Comparison of ENCODE assay signal across 29 mouse cellular contexts in genomic region chr2:142875936-142876335, GRCm38 (mm10). TPM values are rescaled to one million over a fixed set of nuclear protein-coding genes. Genes with fewer than 3 reads are reported as not detected.
DNase-seq lines count a peak whose midpoint lies in the region; ATAC-seq and TF ChIP-seq lines count a peak whose summit lies in the region.
"Had no signal": no experiment of that assay in that cellular context is flagged by ENCODE, and none has a peak within 500 bp of the region (broad histone marks: within the 10 kb centered on the region; RNA-seq: fewer than 3 reads in every experiment).

No protein-coding gene starts in this region.

- WGBS in kidney, embryonic 16.5 days: 37% methylated on average over 4 of the region's 4 CpGs

- no peak overlapping the region for H3K9ac ChIP-seq in kidney, embryonic 16.5 days (replicated peaks; ENCODE audit: low read length)
- H3K9ac ChIP-seq: forebrain, embryonic 13.5 days; heart, embryonic 13.5 days; hindbrain, embryonic 15.5 days; limb, embryonic 13.5 days; liver, embryonic 12.5 days; midbrain, embryonic 12.5 days; neural tube, embryonic 12.5 days; stomach, embryonic 15.5 days had no signal

- DNase-seq in gastrocnemius, adult 2 months: no peak
- no peak for DNase-seq in gastrocnemius, adult 18-20 months (ENCODE audit: low spot score)
- DNase-seq in ovary, postnatal 36 days (ENCODE audit: low spot score): peak; percentile 19
- no peak for DNase-seq in ovary, postnatal 10 days (ENCODE audit: low spot score)
- peak; percentile 68 to 78 for DNase-seq in adrenal gland, postnatal 36 days
- no peak for DNase-seq in thymus, postnatal 4 days
- DNase-seq: cerebellum, adult 2 months; cerebellum, postnatal 14 days; gastrocnemius, postnatal 36 days; heart, adult 2 months; heart, postnatal 10 days; kidney, postnatal 14 days; lung, adult 18-20 months; lung, postnatal 4 days; right cerebral cortex, postnatal 25 days had no signal

- TF ChIP-seq CTCF in gastrocnemius, adult 2 months (IDR thresholded peaks at IDR 0.05): no peak

- peak overlapping the region; percentile 28; the same call in 1 of the 2 replicates for H3K27ac ChIP-seq in gastrocnemius, adult 2 months
- no peak overlapping the region for H3K27ac ChIP-seq in kidney, embryonic 16.5 days (ENCODE audit: low read length)
- H3K27ac ChIP-seq: forebrain, embryonic 13.5 days; heart, adult 2 months; heart, embryonic 13.5 days; hindbrain, embryonic 15.5 days; left cerebral cortex, adult 2 months; limb, embryonic 13.5 days; liver, embryonic 12.5 days; midbrain, embryonic 12.5 days; neural tube, embryonic 12.5 days; stomach, embryonic 15.5 days had no signal

- no peaks in the 10 kb centered on the region for H3K36me3 ChIP-seq in kidney, embryonic 16.5 days (ENCODE audit: insufficient read depth, low read length)
- H3K36me3 ChIP-seq: heart, embryonic 13.5 days; hindbrain, embryonic 15.5 days; limb, embryonic 13.5 days; liver, embryonic 12.5 days; midbrain, embryonic 12.5 days; neural tube, embryonic 12.5 days; stomach, embryonic 15.5 days had no signal

- no peak overlapping the region for H3K4me3 ChIP-seq in gastrocnemius, adult 2 months
- no peak overlapping the region for H3K4me3 ChIP-seq in kidney, embryonic 16.5 days (ENCODE audit: low read length)
- H3K4me3 ChIP-seq: forebrain, embryonic 13.5 days; heart, adult 2 months; heart, embryonic 13.5 days; hindbrain, embryonic 15.5 days; left cerebral cortex, adult 2 months; limb, embryonic 13.5 days; liver, embryonic 12.5 days; megakaryocyte, embryonic 14.5 days; midbrain, embryonic 12.5 days; myocyte; neural tube, embryonic 12.5 days; stomach, embryonic 15.5 days had no signal

- intact Hi-C loops in gastrocnemius, adult 2 months (cut with DNase I): no loop called here

- peaks cover 35% of the 10 kb centered on the region for H3K4me1 ChIP-seq in kidney, embryonic 16.5 days (ENCODE audit: insufficient read depth, low read length)
- H3K4me1 ChIP-seq: forebrain, embryonic 13.5 days; limb, embryonic 13.5 days; midbrain, embryonic 12.5 days; neural tube, embryonic 12.5 days; stomach, embryonic 15.5 days had no signal

- no peaks in the 10 kb centered on the region for H3K27me3 ChIP-seq in kidney, embryonic 16.5 days (ENCODE audit: insufficient read depth, low read length)
- H3K27me3 ChIP-seq: forebrain, embryonic 13.5 days; heart, embryonic 13.5 days; hindbrain, embryonic 15.5 days; limb, embryonic 13.5 days; liver, embryonic 12.5 days; megakaryocyte, embryonic 14.5 days; midbrain, embryonic 12.5 days; neural tube, embryonic 12.5 days; stomach, embryonic 15.5 days had no signal

- ATAC-seq in kidney, embryonic 16.5 days (ENCODE audit: low FRiP score, low TSS enrichment): no peak
- ATAC-seq: forebrain, embryonic 13.5 days; inflammation-experienced regulatory T-cells, adult 6 months; liver, embryonic 12.5 days; lung, postnatal 0 days had no signal

- no peak overlapping the region for H3K4me2 ChIP-seq in kidney, embryonic 16.5 days (replicated peaks; ENCODE audit: low read depth, low read length)
- H3K4me2 ChIP-seq: forebrain, embryonic 13.5 days; heart, embryonic 13.5 days; hindbrain, embryonic 15.5 days; limb, embryonic 13.5 days; liver, embryonic 12.5 days; midbrain, embryonic 12.5 days; neural tube, embryonic 12.5 days; stomach, embryonic 15.5 days had no signal

- no peaks in the 10 kb centered on the region for H3K9me3 ChIP-seq in kidney, embryonic 16.5 days (ENCODE audit: low read length)
- H3K9me3 ChIP-seq: forebrain, embryonic 13.5 days; heart, embryonic 13.5 days; hindbrain, embryonic 15.5 days; limb, embryonic 13.5 days; liver, embryonic 12.5 days; megakaryocyte, embryonic 14.5 days; midbrain, embryonic 12.5 days; neural tube, embryonic 12.5 days; stomach, embryonic 15.5 days had no signal

RNA-seq across cellular contexts. Expression of gene Kif16b, which starts 25.4 kb away (rescaled TPM):
- 10 to 100 TPM; 35.4 to 39.1 TPM for total RNA-seq in gastrocnemius, adult 2 months (2021)
- 10 to 100 TPM; 33.3 to 46.1 TPM for total RNA-seq in gastrocnemius, adult 18-20 months (2021)
- total RNA-seq in adrenal gland, postnatal 36 days (2021): 10 to 100 TPM; 25.8 to 27.1 TPM
- polyA plus RNA-seq in kidney, embryonic 16.5 days (2015; fragmentation: Nextera tagmentation; extraction: Ambion mirVana): 18.2 and 20.4 TPM in 2 replicates

Comparison
In these comparisons a context has a peak if more than half of its experiments do, and no peak if none do; other contexts are left out.
1. DNase-seq: peak in ovary, postnatal 36 days (single experiment) and adrenal gland, postnatal 36 days (2 of 2); none in gastrocnemius, adult 2 months (single experiment), gastrocnemius, adult 18-20 months (single experiment), ovary, postnatal 10 days (single experiment) and thymus, postnatal 4 days (single experiment).